Mouse (Mus musculus): ENCODE measurements at regions not wholly inside any gene's neighbourhood (a gene's known extent, or its start where the extent isn't known, plus 50 kb on each side); places are given as distances from the start of the nearest gene placed in this dataset.

DNA sequence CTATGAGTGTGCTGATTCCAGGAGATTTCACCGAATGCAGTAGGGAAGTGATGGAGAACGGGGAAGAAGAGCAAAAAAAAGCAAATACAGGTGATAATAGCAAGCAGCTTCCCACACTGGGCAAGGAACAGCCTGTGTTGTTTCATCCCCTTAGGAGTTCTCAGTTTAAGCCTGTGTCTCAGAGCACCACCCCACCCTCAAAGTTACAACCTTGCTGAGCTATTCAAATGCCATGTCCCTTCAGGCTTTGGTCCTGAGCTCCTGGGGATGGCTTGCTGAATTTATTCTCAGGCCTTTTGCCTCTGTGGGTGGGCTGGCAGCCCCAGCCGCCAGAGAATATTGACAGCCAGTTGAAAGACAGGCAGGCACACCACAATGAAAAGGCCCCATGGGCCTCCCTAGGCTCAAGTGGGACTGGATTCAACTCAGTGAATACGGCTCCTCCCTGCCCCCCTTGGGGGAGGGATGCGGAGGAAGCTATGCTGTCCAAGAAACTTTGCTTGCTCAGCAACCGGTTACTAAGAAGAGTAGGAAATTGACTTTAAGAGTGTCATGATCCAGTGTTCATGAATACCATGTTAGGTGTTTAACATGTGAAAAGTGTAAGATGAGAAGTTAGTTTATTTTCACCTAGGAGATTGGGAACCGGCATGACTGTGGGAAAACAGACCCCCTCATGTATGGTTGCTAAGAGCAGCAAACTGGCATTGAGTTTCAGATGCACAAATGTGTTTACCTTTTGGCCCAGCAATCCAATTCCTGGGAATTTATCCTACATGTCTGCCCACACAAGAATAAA, 142.5 kb upstream of the Egfl6 start:
- ATAC-seq (replicated peaks; ENCODE audit: low FRiP score, poor library complexity, severe bottlenecking), result no peak

DNA sequence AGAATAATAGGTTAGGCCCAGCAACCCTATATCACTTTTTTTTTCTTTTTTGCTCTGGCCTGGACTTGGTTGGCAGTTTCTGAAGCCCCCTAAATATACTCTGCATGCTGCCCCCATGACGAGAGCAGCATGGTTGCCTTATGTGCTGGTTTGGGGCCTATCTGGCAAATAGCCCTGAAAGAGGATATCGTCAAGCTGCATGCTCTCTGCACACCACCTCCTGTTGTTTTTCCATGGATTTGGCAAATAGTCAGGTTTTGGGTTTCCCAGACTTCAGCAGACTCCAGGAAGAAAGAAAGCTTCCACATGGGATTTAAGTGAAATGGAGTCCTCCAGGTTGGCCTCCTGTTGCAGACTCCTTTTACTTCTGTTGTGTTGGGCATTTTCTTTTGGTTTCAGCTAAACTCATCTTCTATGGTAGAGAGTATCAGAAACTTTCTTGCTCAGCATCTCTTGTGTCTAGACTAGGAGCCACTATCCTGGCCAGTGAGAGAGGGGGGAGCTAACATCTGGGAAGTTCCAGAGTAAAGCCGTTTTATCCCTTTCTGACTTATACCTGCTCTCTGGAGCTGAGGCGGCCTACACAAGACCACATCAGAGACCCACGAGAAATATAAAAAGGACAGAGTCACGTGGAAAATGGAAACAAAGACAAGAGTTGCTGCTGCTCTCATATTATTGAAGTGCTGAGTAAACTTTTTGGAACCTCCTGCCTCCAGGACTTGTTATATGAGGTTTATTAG, 140.4 kb upstream of the Egfl6 start:
- ATAC-seq (replicated peaks; ENCODE audit: low FRiP score, poor library complexity, severe bottlenecking), result no peak

DNA sequence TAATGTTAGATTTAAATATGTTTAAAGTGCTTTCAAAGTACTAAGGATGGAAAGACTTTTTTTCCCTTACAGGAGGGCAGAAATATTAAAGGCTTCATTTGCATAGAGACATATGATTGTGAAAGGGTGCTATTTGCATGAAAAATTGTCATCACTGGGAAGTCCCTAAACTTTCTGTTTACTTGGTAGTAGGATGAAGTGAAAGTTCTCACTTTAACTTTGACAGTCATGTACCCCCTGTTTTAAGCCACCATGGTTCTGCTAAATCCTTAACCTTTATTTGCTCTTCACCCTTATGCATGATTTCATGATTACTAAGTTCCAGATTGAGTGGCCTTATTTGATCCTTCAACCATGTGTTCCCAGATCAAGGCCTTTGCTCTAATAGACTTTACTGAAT, 132.6 kb upstream of the Egfl6 start:
- ATAC-seq (replicated peaks; ENCODE audit: low FRiP score, poor library complexity, severe bottlenecking), result no peak

DNA sequence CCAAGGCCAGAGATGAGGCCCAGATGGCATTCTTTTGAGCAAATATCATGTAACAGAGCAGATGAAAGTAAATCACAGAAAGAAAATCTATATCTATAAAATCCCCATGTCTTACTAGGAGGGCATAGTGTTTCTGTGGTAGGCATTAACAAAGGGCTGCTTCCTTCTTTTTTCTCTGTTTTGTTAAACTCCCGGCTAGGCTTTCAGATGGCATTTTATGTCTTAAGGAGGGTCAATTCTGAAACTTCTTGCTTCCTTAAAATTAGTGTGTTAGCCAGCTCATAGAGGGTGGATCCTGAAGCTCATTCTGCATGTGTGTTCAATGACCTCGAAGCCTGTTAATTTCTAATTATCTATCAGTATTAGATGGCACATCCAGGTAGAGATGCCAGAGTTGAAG, 123.8 kb upstream of the Egfl6 start:
- ATAC-seq (replicated peaks; ENCODE audit: low FRiP score, poor library complexity, severe bottlenecking), result no peak

DNA sequence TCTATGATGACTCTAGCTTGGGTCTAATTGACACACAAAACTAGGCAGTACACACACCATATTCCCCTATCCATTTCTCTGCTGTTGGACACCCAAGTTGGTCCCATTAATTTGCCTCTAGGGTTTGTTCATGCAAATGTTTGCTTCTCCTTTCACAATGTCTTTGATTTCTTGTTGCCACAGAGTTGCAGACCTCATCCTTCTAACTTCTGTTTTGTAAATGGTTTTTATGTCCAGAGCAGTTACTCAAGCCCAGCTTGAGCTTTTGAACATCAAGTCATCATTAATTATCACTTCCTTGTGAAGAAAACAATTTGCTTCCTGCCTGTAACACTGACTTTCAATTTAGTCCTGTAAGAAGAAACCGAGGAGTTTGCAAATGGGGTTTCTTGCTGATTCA, 122.6 kb upstream of the Egfl6 start:
- no peak for ATAC-seq (replicated peaks; ENCODE audit: low FRiP score, poor library complexity, severe bottlenecking)

DNA sequence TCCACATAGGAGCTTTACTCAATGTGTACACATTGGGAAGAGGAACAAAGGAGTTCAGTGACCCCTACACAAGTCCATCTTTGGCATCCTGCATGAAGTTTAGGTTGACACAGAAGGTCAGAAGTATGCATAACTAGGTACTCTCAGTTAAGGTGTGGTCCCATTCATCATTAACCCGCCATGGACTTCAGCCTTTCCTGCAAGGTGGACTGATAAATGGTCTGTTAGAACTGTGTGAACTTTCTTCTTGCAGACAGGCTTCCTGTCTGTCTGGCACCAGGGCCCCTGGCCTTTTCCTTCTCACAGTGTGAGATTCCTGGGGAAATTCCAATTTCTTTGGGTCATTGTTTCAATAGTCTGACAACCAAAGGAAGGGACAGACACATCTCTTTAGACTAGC, 121.5 kb upstream of the Egfl6 start:
- no peak for ATAC-seq (replicated peaks; ENCODE audit: low FRiP score, poor library complexity, severe bottlenecking)

DNA sequence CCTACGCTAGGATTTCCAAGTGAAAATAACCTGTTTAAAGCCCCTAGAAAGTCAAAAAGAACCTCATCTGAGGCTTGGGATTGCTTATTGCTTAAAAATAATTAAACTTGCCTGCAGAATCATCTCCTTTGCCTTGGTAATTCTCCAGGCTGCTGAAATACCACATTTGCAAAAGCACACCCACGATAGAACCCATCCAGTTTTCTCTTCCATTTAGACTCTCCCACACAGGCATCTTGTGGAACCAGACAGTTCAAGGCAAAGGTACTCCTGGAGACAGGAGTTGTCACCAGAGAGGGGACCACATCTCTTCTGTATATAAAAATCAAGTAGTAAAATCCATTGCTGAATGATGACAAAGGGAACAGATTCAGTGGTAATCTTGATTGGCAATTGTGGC, 118.8 kb upstream of the Egfl6 start:
- no peak for ATAC-seq (replicated peaks; ENCODE audit: low FRiP score, poor library complexity, severe bottlenecking)

DNA sequence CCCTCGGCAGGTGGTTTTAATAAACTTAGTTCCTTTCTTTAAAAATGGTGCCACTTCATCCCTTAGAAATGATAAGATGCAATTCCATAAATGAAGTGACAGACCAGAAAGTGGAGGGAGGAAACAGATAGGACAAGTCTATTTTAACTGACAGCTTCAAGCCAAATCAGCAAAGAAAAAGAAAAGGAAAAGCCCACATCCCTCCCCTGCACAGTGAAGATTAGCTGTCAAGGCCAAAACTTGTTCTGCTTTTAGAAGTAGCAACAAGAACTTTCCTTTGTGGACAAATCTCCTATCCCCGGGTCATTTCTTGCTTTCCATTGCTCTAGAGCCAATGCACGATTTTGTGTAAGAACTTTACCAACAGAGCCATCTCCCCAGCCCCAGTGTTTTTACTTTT, 108.7 kb upstream of the Egfl6 start:
- ATAC-seq (replicated peaks; ENCODE audit: low FRiP score, poor library complexity, severe bottlenecking), result no peak

DNA sequence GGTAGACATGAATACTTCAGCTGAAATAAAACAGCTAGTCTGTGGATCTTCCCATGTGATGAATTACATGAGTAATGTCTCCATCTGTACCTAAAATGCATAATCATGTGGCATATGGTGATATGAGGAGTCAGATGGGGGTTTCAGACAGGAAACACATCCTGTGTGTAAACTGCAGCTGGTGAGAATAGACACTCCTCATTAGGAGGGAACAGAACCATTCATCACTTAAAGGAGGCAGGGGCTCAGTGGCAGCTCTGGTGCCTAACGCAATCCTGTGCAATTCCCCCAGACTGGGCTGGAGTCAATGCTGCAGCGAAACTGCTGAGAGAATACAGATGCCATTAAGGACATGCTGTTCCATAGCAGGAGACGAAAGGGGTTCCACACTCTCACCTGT, 103.3 kb upstream of the Egfl6 start:
- no peak for ATAC-seq (replicated peaks; ENCODE audit: low FRiP score, poor library complexity, severe bottlenecking)

DNA sequence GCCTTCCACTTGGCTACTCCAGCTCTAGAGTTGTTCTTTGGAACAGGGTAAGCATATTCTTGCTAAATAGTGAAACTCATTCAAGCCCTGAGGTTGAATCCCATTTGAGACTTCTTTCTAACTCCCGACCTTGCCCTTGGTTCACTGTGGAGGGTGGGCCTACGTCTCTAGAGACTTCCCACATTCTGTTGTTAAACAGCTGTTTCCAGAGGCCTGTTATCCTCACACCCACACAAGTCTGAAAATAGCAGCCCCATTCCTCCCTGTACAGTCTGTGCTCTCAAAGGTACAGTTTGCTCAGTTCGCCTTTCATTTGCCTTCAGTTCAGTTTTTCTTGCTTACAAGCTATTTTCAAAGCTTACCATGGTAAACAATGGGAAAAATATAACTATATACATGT, 87.9 kb upstream of the Egfl6 start:
- no peak for ATAC-seq (replicated peaks; ENCODE audit: low FRiP score, poor library complexity, severe bottlenecking)

DNA sequence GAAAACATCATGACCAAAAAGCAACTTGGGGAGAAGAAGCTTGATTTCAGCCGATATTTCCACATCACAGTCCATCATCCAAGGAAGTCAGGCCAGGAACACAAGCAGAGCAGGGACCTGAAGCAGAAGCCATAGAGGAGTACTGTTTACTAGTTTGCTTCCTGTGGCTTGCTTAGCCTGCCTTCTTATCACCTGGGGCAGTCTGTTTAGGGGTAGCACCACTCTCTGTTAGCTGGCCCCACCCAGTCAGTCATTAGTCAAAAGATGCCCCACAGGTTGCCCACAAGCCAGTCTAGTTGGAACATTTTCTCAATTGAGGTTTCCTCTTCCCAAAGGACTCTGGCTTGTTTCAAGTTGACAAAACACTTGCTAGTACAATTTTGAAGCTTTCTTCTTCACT, 87.1 kb upstream of the Egfl6 start:
- peak; percentile 92 for ATAC-seq (replicated peaks; ENCODE audit: low FRiP score, poor library complexity, severe bottlenecking)

DNA sequence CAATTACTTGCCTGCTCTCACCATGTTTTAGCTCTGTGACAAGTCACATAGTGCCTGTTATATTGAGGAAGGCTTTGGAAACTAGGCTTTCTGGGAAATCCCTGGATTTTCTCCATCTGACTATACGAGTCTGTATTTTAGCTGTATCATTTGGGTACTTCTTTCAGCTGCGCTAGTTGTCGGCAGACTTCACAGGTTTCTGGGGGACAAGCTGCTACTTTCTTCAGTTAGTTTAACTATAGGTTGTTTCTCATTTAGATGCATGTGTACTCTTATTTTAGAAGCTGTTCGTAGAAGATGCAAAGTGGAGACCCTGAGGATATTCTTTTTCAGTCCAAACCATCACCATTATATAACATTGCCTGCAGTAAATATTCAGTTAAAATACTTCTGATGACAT, 86.3 kb upstream of the Egfl6 start:
- no peak for ATAC-seq (replicated peaks; ENCODE audit: low FRiP score, poor library complexity, severe bottlenecking)

DNA sequence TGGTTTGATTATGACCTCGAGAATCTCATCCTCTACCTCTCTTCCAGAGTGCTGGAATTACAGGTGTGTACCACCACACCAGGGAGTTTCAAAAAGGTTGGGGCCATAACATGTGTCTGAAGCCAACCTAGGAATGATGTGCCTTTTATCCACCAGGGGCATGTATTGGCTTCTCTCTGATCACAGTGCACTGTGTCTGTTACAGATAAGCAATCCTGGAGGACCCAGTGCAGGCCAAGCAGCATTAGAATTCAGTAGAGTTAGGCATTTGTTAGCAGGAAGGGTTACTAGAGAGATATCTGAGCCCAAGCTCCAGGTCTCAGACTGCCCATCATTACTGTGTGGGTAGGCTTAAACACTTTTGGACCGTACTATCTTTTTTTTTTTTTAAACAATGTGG, 80.8 kb upstream of the Egfl6 start:
- peak; percentile 52 for ATAC-seq (replicated peaks; ENCODE audit: low FRiP score, poor library complexity, severe bottlenecking)

DNA sequence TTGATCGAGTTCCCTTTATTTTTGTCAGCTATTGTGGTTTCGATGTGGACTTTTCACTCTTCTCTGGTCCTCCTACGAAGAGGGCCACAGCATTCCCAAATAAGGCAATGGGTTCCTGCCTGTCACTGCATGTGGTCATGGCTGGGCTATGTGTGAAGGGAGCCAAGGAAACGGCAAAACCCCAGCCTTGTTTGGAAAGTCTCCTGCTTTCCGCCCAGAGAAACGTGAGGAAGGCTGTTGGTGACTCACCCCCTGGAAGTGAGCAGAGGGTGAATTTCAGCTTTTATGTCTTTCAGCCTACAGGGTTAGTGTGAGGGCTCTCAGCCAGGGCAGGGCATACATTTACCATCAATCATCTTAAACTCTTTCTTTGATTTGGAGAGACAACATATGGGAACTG, 76.3 kb upstream of the Egfl6 start:
- no peak for ATAC-seq (replicated peaks; ENCODE audit: low FRiP score, poor library complexity, severe bottlenecking)

DNA sequence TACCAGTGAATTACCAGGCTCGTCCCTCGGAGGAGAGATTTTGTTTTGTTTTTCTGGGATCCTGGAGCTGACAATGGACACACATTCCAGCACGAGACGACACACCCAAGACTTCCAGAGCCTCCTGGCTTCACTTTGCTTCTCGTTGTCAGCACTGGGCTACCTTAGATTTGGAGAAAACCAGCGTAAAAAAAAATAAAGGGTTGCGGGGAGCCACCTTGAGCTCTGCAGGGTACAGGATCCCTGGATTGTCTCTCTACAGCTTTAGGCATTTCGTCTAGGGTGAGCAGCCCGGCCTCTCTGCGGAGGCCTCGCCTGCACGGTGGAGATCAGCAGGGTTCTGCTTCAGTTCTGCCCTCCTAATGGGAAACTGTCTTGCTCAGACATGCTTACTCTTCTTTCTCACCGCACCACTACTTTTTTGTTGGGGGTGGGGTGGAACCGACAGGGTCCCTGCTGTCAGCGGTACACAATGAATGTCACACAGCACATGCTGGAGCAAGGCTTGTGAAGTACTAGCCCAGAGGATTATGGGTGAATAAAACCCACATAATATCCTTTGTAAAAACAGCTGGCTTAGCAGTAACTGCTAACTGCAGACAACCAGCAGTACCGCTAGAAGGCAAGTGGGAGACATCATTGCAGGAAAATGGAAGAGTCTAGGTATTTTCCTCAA, 75.7 kb upstream of the Egfl6 start:
- peak; percentile 60 for ATAC-seq (replicated peaks; ENCODE audit: low FRiP score, poor library complexity, severe bottlenecking)

DNA sequence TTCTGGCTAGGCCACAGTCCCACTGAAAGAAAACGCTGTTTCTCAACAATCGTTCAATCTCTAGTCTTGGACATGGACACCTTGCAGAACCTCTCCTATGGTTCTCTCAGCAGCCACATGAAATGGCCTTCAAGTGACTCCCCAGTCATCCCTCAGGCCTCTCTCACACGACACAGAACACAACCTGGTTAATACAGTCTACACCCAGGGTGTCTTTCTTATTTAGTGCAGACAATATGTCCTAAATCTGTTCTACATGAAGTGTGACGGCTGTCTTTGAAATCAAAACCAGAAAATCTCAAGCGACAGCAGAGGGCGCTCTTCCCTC, 75.2 kb upstream of the Egfl6 start:
- no peak for ATAC-seq (replicated peaks; ENCODE audit: low FRiP score, poor library complexity, severe bottlenecking)

DNA sequence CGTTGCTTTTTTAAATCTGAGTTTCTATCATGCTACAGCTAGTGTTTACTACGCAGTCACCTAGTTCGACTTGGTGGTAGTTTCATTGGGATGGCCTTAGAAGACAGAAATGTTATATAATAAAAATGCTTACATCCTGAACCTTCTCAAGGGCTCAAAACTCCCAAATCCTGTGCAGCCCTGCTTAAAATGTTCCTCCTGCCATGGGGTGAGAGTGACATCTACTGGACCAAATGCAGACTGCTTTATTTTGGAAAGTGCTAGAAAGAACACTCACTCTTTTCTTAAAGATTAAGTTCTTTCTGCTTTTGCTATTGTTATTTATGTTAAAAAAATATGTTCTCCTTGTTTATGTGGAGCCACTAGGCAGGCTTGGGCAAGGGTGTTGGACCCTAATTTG, 66.9 kb upstream of the Egfl6 start:
- no peak for ATAC-seq (replicated peaks; ENCODE audit: low FRiP score, poor library complexity, severe bottlenecking)

DNA sequence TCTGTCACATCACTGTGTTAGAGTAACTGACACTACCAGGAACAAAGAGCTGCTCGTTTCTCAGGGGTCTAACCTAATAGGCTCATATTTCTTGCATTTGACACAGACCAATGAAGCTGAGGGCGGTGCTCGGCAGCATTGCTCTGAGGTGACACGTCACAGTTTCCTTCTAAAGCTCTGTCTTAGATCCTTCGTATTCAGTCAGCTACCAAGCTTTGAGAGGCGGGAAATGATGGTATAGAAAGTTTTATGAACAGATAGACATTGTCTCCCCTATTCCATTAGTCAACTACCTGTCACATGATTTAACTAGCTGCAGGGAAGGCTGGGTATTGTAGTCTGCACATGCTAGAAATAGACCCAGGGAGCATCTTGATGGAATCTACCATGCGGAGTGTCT, 60.2 kb upstream of the Egfl6 start:
- no peak for ATAC-seq (replicated peaks; ENCODE audit: low FRiP score, poor library complexity, severe bottlenecking)

DNA sequence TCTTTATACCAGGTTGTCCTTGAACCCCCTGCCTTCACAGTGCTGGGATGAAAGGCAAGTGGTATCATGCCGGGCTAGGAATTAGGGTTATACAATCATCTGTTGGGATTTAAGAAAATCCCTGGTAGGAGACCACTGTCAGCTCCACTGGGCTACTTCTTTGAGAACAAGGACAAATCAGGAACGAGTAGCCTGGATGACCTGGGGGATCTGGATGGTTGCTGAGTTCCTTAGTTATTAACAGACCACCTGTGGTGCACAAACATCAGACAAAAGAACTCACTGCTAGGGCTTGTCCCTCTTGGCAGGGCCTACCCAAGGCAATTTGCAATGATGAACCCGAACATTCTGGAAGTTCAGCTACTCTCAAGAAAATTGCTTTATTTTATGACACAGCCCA, 55.7 kb upstream of the Egfl6 start:
- no peak for ATAC-seq (replicated peaks; ENCODE audit: low FRiP score, poor library complexity, severe bottlenecking)

DNA sequence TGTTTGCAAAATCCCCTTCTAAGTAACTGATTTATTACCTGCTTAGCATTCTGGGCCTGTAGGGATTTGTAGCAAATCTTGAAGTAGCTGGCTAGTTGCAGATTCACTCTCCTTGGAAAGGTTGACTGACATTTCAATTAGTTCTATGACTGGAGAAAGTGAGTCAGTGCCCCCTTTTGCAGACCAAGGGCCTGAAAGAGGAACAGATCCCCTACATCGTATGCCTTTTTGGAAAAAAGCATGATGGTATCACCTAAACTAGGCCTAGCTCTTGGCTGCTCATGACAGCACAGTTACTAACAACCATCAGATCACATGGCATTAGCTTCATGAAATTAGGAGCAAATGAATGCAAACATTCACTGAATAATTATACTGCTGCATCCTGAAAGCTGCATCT, 54.7 kb upstream of the Egfl6 start:
- no peak for ATAC-seq (replicated peaks; ENCODE audit: low FRiP score, poor library complexity, severe bottlenecking)
